Mouse (Mus musculus): ENCODE measurements around the gene Slc37a1. TPM values are rescaled to one million over a fixed set of nuclear protein-coding genes. Genes with fewer than 3 reads are reported as not detected.

Gene Slc37a1
- polyA plus RNA-seq, 1 experiment = not detected

GRCm38 (mm10) chr17:31315993-31316392 is 29.4 kb downstream of the Slc37a1 start:
- Histone ChIP-seq H3K4me1 (ENCODE audit: control insufficient read depth, insufficient read depth, low read length) (peaks cover 15% of the 10 kb centered on the region), H3K4me3 (ENCODE audit: insufficient read depth, low read depth, low read length) (no peak overlapping the region), H3K27ac (ENCODE audit: insufficient read depth, low read depth, low read length) (no peak overlapping the region)
- 61% methylated on average over 6 of the region's 6 CpGs for WGBS
- no peak for TF ChIP-seq CTCF (IDR thresholded peaks at IDR 0.05; ENCODE audit: insufficient read depth, low read depth, low read length)
- no peak for TF ChIP-seq POLR2A (IDR thresholded peaks at IDR 0.05; ENCODE audit: insufficient read depth, low read depth, low read length)

DNA sequence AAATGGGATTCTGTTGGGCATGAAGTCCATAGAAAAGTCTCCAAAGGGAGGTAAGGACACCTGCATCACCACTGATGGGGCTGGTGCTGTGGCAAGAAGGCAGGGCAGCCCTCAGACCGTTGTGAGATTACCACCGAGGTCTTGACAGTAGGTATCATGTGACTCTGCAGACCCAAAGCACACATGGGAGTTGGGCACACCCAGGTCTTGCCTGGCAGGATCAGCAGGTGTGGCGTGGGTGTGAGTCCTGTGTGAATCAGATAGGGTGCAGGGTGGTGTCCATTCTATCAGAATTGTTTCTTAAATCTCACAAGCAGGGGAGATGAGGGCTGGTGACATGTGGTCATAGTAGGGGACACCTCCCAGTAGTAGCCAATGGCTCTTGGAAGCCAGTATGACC is 30.4 kb downstream of the Slc37a1 start:
- Histone ChIP-seq H3K4me1 (ENCODE audit: control insufficient read depth, insufficient read depth, low read length) (peaks cover 21% of the 10 kb centered on the region), H3K27ac (ENCODE audit: insufficient read depth, low read depth, low read length) (no peak overlapping the region), H3K4me3 (ENCODE audit: insufficient read depth, low read depth, low read length) (no peak overlapping the region)
- WGBS = 86% methylated on average over 3 of the region's 3 CpGs
- TF ChIP-seq CTCF (IDR thresholded peaks at IDR 0.05; ENCODE audit: insufficient read depth, low read depth, low read length) = no peak
- no peak for TF ChIP-seq POLR2A (IDR thresholded peaks at IDR 0.05; ENCODE audit: insufficient read depth, low read depth, low read length)

DNA sequence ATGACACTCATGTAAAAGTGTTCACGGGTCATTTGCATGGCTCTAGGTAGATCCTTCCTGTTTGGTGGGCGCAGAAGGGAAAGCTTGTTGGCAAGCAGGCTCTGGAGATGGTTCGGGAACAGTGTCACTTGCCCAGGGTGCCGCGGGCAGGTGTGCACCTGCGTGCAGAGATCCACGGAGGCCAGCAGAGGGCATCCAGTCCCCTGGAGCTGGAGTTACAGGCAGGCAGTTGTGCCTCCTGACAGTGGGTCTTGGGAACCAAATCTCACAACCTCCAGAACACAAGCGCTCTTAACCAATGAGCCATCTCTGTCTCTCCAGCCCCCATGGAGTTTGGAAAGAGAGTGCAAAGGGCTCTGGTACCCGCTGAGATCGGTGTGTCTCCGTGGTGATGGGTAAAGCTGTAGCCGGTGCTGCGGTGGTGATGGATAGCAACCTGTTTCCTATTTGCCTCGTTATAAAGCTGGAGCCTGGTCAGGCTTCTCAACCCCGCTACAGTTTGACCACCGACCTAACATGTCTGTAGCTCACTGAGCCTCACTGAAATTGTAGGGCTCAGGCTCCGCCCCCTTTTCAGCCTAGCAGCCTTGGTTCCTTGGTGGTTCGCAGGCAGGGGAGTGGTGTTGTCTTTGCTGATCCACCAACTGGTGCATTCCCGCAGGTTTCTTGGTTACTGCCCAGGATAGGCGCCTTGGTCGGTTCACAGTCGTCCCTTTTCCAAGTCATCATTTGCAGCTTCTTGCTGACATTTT is 31.1 kb downstream of the Slc37a1 start:
- TF ChIP-seq POLR2A (IDR thresholded peaks at IDR 0.05; ENCODE audit: insufficient read depth, low read depth, low read length) (no peak), CTCF (IDR thresholded peaks at IDR 0.05; ENCODE audit: insufficient read depth, low read depth, low read length) (no peak)
- Histone ChIP-seq H3K4me3 (ENCODE audit: insufficient read depth, low read depth, low read length) (no peak overlapping the region), H3K4me1 (ENCODE audit: control insufficient read depth, insufficient read depth, low read length) (peaks cover 21% of the 10 kb centered on the region), H3K27ac (ENCODE audit: insufficient read depth, low read depth, low read length) (no peak overlapping the region)
- WGBS = 67% methylated on average over 22 of the region's 22 CpGs

DNA sequence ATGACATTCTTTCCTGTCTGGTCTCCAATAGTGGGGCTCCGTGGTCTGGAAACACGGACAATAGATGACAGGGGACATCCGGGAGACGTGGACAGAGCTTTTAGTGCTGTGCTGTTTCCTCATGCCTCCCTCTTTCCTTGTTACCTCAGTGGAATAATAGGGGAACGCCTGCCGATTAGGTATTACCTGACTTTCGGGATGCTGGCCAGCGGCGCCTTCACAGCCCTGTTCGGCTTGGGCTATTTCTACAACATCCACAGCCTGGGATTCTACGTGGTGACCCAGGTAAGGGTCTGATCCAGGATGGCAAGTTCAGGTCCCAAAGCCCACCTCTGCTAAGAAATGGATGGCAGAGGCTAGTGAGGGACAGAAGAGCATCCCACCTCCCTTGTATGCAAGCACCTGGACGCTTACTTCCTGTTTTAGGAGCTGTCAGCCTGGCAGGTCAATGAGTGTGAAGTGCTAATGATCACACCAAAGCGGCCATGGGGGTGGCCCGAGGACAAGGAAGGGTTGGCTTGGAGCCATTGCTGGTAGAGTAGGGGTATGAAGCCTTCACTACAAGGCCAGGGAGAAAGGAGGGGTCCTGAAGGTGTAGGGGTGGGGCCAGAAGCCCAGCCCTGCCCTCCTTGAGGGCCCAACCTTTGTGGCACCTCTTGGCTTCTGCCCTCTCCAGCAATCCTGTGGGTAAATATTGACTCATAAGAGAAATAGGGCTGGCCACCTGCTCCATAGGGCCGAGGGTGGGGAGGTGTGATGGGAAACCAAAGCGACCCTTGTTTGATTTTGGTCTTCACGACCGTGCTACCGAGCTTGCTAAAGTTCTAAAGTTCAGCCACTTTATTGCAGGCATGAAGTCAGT is 32.5 kb downstream of the Slc37a1 start:
- Histone ChIP-seq H3K27ac (ENCODE audit: insufficient read depth, low read depth, low read length) (no peak overlapping the region), H3K4me3 (ENCODE audit: insufficient read depth, low read depth, low read length) (no peak overlapping the region), H3K4me1 (ENCODE audit: control insufficient read depth, insufficient read depth, low read length) (peaks cover 21% of the 10 kb centered on the region)
- WGBS = 95% methylated on average over 19 of the region's 19 CpGs
- no peak for TF ChIP-seq CTCF (IDR thresholded peaks at IDR 0.05; ENCODE audit: insufficient read depth, low read depth, low read length)
- no peak for TF ChIP-seq POLR2A (IDR thresholded peaks at IDR 0.05; ENCODE audit: insufficient read depth, low read depth, low read length)

GRCm38 (mm10) chr17:31321425-31321824 is 34.8 kb downstream of the Slc37a1 start:
- WGBS = 56% methylated on average over 12 of the region's 12 CpGs
- no peak overlapping the region for H3K27ac ChIP-seq (ENCODE audit: insufficient read depth, low read depth, low read length)

DNA sequence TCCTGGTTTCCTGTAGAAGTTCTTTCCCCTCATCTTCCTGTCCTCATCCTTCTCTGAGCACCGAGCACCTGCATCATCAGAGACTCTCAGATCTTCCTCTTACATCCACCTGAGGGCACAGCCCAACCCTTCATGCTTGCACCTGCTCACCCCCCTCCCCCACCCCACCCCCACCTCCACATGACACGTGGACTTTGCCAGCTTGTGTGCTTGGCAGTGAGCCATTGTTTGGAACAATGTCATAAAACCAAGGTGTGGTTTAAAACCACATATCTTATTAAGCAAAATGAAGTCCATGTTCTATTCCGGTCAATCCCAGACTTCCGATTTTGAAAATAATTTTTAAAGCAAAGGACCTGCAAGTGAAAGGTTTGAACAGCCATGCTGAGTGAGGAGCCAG is 35.9 kb downstream of the Slc37a1 start:
- no peak overlapping the region for H3K27ac ChIP-seq (ENCODE audit: insufficient read depth, low read depth, low read length)
- H3K4me1 ChIP-seq (ENCODE audit: control insufficient read depth, insufficient read depth, low read length) = peaks cover 25% of the 10 kb centered on the region
- WGBS = 87% methylated on average over 4 of the region's 4 CpGs
- TF ChIP-seq CTCF (IDR thresholded peaks at IDR 0.05; ENCODE audit: insufficient read depth, low read depth, low read length) (no peak), POLR2A (IDR thresholded peaks at IDR 0.05; ENCODE audit: insufficient read depth, low read depth, low read length) (no peak)
- H3K4me3 ChIP-seq (ENCODE audit: insufficient read depth, low read depth, low read length) = no peak overlapping the region

More at GRCm38 (mm10) chr17:31321425-31321824, 34.8 kb downstream of the Slc37a1 start:
- no peak overlapping the region for H3K4me3 ChIP-seq (ENCODE audit: insufficient read depth, low read depth, low read length)
- TF ChIP-seq POLR2A (IDR thresholded peaks at IDR 0.05; ENCODE audit: insufficient read depth, low read depth, low read length) (no peak), CTCF (IDR thresholded peaks at IDR 0.05; ENCODE audit: insufficient read depth, low read depth, low read length) (no peak)
- peaks cover 21% of the 10 kb centered on the region for H3K4me1 ChIP-seq (ENCODE audit: control insufficient read depth, insufficient read depth, low read length)

GRCm38 (mm10) chr17:31323379-31323778 is 36.8 kb downstream of the Slc37a1 start:
- 80% methylated on average over 4 of the region's 4 CpGs for WGBS
- H3K4me3 ChIP-seq (ENCODE audit: insufficient read depth, low read depth, low read length) = no peak overlapping the region
- H3K4me1 ChIP-seq (ENCODE audit: control insufficient read depth, insufficient read depth, low read length) = peaks cover 21% of the 10 kb centered on the region
- H3K27ac ChIP-seq (ENCODE audit: insufficient read depth, low read depth, low read length) = no peak overlapping the region
- TF ChIP-seq POLR2A (IDR thresholded peaks at IDR 0.05; ENCODE audit: insufficient read depth, low read depth, low read length) (no peak), CTCF (IDR thresholded peaks at IDR 0.05; ENCODE audit: insufficient read depth, low read depth, low read length) (no peak)

- TF ChIP-seq POLR2A (IDR thresholded peaks at IDR 0.05; ENCODE audit: insufficient read depth, low read depth, low read length) = no peak
- peaks cover 21% of the 10 kb centered on the region for H3K4me1 ChIP-seq (ENCODE audit: control insufficient read depth, insufficient read depth, low read length)
- no peak overlapping the region for H3K27ac ChIP-seq (ENCODE audit: insufficient read depth, low read depth, low read length)
- no peak overlapping the region for H3K4me3 ChIP-seq (ENCODE audit: insufficient read depth, low read depth, low read length)
- WGBS = 84% methylated on average over 8 of the region's 8 CpGs
These were observed 37.6 kb downstream of the Slc37a1 start for GRCm38 (mm10) chr17:31324227-31324626.
